Mouse (Mus musculus): ENCODE results near the gene Kcnk13. TPM values are rescaled to one million over a fixed set of nuclear protein-coding genes. Genes with fewer than 3 reads are reported as not detected.

Kcnk13 gene
- polyA plus RNA-seq, 1 experiment from 2014 or later, result 0.45 TPM

DNA sequence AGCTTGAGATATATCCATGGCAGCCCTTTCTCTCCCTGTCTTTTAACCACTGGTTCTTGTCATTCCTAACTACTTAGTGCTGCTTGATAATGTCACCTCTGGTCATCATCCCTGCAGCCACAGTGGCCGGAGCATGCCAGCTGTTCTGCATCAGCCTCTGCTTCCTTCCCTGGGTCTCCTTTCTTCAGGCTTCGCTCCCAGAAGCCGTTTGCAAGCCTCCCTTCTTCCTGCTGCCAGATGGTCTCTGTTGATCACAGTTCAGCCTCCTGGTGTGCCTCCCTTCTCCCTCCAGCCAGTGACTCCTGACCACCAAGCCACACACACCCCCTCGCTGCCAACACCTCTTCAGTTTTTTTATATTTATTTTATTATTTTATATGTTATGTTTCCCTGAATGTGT, 25.8 kb upstream of the Kcnk13 start:
- no peak for DNase-seq (ENCODE audit: low spot score)
- Histone ChIP-seq H3K4me3 (ENCODE audit: low read depth, low read length) (no peak overlapping the region), H3K9me3 (ENCODE audit: control insufficient read depth, low read length) (no peaks in the 10 kb centered on the region), H3K27ac (replicated peaks) (no peak overlapping the region), H3K27me3 (ENCODE audit: control insufficient read depth, insufficient read depth, low read length) (no peaks in the 10 kb centered on the region), H3K4me1 (replicated peaks; ENCODE audit: control insufficient read depth, insufficient read depth) (no peaks in the 10 kb centered on the region), H3K4me2 (replicated peaks; ENCODE audit: low read depth) (no peak overlapping the region), H3K9ac (ENCODE audit: low read length) (no peak overlapping the region), H3K36me3 (ENCODE audit: control insufficient read depth, insufficient read depth, low read length) (no peaks in the 10 kb centered on the region; the same call in none of the 2 replicates)
- WGBS, result 53% methylated on average over 4 of the region's 4 CpGs
- no peak for TF ChIP-seq EP300 (optimal IDR thresholded peaks at IDR 0.05)
- TF ChIP-seq CTCF (IDR thresholded peaks at IDR 0.05; ENCODE audit: low read depth), result no peak
- no peak for ATAC-seq (ENCODE audit: low FRiP score, low TSS enrichment)

DNA sequence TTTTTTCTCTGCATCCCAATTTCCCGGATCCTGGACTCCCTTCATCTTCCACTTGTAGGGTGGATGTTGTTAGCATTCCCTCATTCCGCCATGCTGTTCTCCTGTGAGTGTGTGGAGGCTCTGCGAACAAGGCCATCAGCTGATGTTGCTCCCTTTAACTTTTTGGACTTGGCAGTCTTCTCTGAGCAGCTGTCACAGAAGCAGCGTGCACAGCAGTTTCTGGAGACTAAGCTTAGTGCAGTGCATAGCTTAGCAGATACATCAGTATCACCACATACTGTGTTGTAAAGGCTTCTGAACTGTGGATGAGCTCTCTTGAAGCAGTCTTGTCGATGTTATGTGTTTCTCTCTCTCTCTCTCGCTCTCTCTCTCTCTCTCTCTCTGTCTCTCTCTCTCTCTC, 25.1 kb upstream of the Kcnk13 start:
- no peak for ATAC-seq (ENCODE audit: low FRiP score, low TSS enrichment)
- WGBS, result 67% methylated on average over 6 of the region's 6 CpGs
- Histone ChIP-seq H3K9ac (ENCODE audit: low read length) (no peak overlapping the region), H3K27me3 (ENCODE audit: control insufficient read depth, insufficient read depth, low read length) (no peaks in the 10 kb centered on the region), H3K9me3 (ENCODE audit: control insufficient read depth, low read length) (no peaks in the 10 kb centered on the region), H3K4me2 (replicated peaks; ENCODE audit: low read depth) (no peak overlapping the region), H3K4me1 (replicated peaks; ENCODE audit: control insufficient read depth, insufficient read depth) (no peaks in the 10 kb centered on the region), H3K4me3 (ENCODE audit: low read depth, low read length) (no peak overlapping the region), H3K36me3 (ENCODE audit: control insufficient read depth, insufficient read depth, low read length) (no peaks in the 10 kb centered on the region; the same call in none of the 2 replicates), H3K27ac (replicated peaks) (no peak overlapping the region)
- TF ChIP-seq EP300 (optimal IDR thresholded peaks at IDR 0.05), result no peak
- TF ChIP-seq CTCF (IDR thresholded peaks at IDR 0.05; ENCODE audit: low read depth), result no peak
- DNase-seq (ENCODE audit: low spot score), result no peak

DNA sequence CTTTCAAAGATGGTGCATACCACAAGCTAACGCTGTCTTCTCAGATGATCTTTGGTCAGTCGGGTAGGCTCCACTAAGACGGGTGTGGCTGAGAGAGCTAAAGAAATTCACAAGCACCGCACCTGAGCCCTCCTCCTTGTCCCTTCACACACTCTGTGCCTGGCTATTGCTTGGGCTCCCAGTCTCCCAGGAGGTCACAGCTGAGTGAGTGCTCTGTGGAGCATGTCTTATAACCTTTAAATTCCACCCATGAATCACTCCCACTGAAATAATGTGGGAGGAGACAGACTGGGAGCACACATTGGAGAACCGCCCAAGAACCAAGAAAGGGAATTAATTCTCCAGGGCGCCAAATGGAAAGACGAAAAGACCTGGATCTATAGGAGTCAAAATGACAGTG, 23.6 kb upstream of the Kcnk13 start:
- no peak for ATAC-seq (ENCODE audit: low FRiP score, low TSS enrichment)
- Histone ChIP-seq H3K4me1 (replicated peaks; ENCODE audit: control insufficient read depth, insufficient read depth) (no peaks in the 10 kb centered on the region), H3K27ac (replicated peaks) (no peak overlapping the region), H3K36me3 (ENCODE audit: control insufficient read depth, insufficient read depth, low read length) (no peaks in the 10 kb centered on the region; the same call in none of the 2 replicates), H3K4me2 (replicated peaks; ENCODE audit: low read depth) (no peak overlapping the region), H3K9me3 (ENCODE audit: control insufficient read depth, low read length) (no peaks in the 10 kb centered on the region), H3K9ac (ENCODE audit: low read length) (no peak overlapping the region), H3K27me3 (ENCODE audit: control insufficient read depth, insufficient read depth, low read length) (no peaks in the 10 kb centered on the region), H3K4me3 (ENCODE audit: low read depth, low read length) (no peak overlapping the region)
- TF ChIP-seq CTCF (IDR thresholded peaks at IDR 0.05; ENCODE audit: low read depth) (no peak), EP300 (optimal IDR thresholded peaks at IDR 0.05) (no peak)
- DNase-seq (ENCODE audit: low spot score), result no peak
- 85% methylated on average over 7 of the region's 7 CpGs for WGBS

DNA sequence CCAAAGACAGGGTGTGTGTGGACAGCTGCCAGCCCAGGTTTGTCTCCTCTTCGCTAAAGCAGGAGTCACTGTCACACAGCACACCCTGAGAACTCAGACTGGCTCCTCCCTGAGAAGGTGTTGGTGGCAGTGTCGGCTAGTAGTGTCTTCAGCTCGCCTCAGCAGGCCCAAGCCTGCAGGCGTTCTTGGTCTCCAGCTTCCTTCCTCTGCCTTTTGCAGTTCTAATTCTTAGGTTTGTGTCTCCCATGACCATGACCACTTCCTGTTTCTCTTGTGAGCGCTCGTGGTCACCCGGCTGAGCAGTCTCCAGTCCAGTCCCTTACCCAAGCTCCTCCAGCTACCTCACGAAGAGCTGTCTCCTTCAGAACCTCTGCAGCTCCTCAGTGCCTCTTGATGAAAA, 21.9 kb upstream of the Kcnk13 start:
- H3K9me3 ChIP-seq (ENCODE audit: control insufficient read depth, low read length), result no peaks in the 10 kb centered on the region
- TF ChIP-seq EP300 (optimal IDR thresholded peaks at IDR 0.05) (no peak), CTCF (IDR thresholded peaks at IDR 0.05; ENCODE audit: low read depth) (no peak)
- ATAC-seq (ENCODE audit: low FRiP score, low TSS enrichment) (no peak), DNase-seq (ENCODE audit: low spot score) (no peak)
- no peaks in the 10 kb centered on the region; the same call in 1 of the 2 replicates for H3K36me3 ChIP-seq (ENCODE audit: control insufficient read depth, insufficient read depth, low read length)
- H3K4me2 ChIP-seq (replicated peaks; ENCODE audit: low read depth), result no peak overlapping the region
- no peak overlapping the region for H3K27ac ChIP-seq (replicated peaks)
- H3K9ac ChIP-seq (ENCODE audit: low read length), result no peak overlapping the region
- H3K4me1 ChIP-seq (replicated peaks; ENCODE audit: control insufficient read depth, insufficient read depth), result no peaks in the 10 kb centered on the region
- H3K27me3 ChIP-seq (ENCODE audit: control insufficient read depth, insufficient read depth, low read length), result no peaks in the 10 kb centered on the region
- no peak overlapping the region for H3K4me3 ChIP-seq (ENCODE audit: low read depth, low read length)
- 87% methylated on average over 8 of the region's 8 CpGs for WGBS

DNA sequence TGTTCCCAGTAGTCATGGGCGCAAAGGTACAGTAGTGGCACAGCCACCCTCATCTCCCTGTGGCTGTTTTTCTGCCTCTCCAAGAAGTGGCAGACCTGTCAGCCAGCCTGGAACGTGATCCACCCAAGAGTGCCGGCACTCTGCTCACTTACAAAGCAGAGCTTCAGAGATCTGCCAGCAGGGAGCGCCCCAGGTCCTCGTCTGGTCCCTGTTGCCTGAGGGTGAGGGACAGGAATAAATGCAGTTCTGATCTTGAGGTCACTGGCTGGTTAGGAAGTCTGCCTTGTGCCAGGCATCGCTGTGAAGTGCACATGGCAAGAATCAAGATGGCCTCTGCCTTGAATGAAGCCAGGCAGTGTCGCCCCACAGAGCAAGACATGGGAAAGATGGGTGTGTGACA, 11.4 kb upstream of the Kcnk13 start:
- Histone ChIP-seq H3K9ac (ENCODE audit: low read length) (no peak overlapping the region), H3K27ac (replicated peaks) (no peak overlapping the region), H3K27me3 (ENCODE audit: control insufficient read depth, insufficient read depth, low read length) (no peaks in the 10 kb centered on the region), H3K4me3 (ENCODE audit: low read depth, low read length) (no peak overlapping the region), H3K4me1 (replicated peaks; ENCODE audit: control insufficient read depth, insufficient read depth) (no peaks in the 10 kb centered on the region), H3K9me3 (ENCODE audit: control insufficient read depth, low read length) (no peaks in the 10 kb centered on the region), H3K36me3 (ENCODE audit: control insufficient read depth, insufficient read depth, low read length) (no peaks in the 10 kb centered on the region), H3K4me2 (replicated peaks; ENCODE audit: low read depth) (no peak overlapping the region)
- 61% methylated on average over 7 of the region's 7 CpGs for WGBS
- TF ChIP-seq CTCF (IDR thresholded peaks at IDR 0.05; ENCODE audit: low read depth) (peak; percentile 76), EP300 (optimal IDR thresholded peaks at IDR 0.05) (no peak)
- peak; percentile 56 for DNase-seq (ENCODE audit: low spot score)
- 0 out of 2 replicates have a peak, but pooled peaks have one; percentile 38 for ATAC-seq (ENCODE audit: low FRiP score, low TSS enrichment)

DNA sequence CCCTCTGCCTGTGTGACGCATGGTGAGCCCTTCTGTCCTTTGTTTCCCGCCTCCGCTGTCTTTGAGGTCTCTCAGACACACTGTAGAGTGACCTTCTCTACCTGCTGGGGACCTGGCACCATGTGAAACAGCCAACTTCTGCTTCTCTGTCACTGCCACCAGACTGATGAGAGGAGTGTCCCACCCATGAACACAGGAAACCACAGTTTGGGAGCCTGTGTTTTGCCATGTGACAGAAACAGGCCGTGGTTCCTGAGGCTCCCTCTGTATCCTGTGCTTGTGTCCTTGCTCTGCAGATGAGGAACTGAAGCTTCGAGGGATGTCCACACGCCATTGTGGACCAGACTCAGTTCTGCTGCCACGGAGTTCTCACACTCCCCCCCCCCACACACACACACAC, 7.9 kb upstream of the Kcnk13 start:
- Histone ChIP-seq H3K9ac (ENCODE audit: low read length) (no peak overlapping the region), H3K36me3 (ENCODE audit: control insufficient read depth, insufficient read depth, low read length) (no peaks in the 10 kb centered on the region), H3K4me3 (ENCODE audit: low read depth, low read length) (no peak overlapping the region), H3K27me3 (ENCODE audit: control insufficient read depth, insufficient read depth, low read length) (peaks cover 3% of the 10 kb centered on the region; the same call in 1 of the 2 replicates), H3K9me3 (ENCODE audit: control insufficient read depth, low read length) (no peaks in the 10 kb centered on the region), H3K4me2 (replicated peaks; ENCODE audit: low read depth) (no peak overlapping the region), H3K27ac (replicated peaks) (no peak overlapping the region), H3K4me1 (replicated peaks; ENCODE audit: control insufficient read depth, insufficient read depth) (no peaks in the 10 kb centered on the region)
- ATAC-seq (ENCODE audit: low FRiP score, low TSS enrichment) (no peak), DNase-seq (ENCODE audit: low spot score) (no peak)
- WGBS, result 76% methylated on average over 7 of the region's 7 CpGs
- TF ChIP-seq EP300 (optimal IDR thresholded peaks at IDR 0.05), result no peak
- TF ChIP-seq CTCF (IDR thresholded peaks at IDR 0.05; ENCODE audit: low read depth), result no peak
